Mouse (Mus musculus) lung, postnatal 0 days (tissue): ENCODE data around the gene Catsper1. TPM values are rescaled to one million over a fixed set of nuclear protein-coding genes. Genes with fewer than 3 reads are reported as not detected.

Experiments used
- ATAC-seq: fragments of 200-750 bp; cut with Nextera tagmentation; 2 replicates; pipeline ENCODE4 v1.8.0; 2017; ENCODE audit warnings: moderate library complexity
- DNase-seq: peaks from one replicate; pipeline ENCODE4 v3.0.0-alpha.2; 2016; ENCODE audit warnings: low spot score
- H3K27ac ChIP-seq: fragments of 300-500 bp; sonication (generic); 2 replicates; pipeline ENCODE4 v1.5.1; 2014; ENCODE audit warnings: antibody characterized with exemption, mild to moderate bottlenecking, low read length, mixed read lengths
- H3K27me3 ChIP-seq: fragments of 300-500 bp; sonication (generic); replicated peaks from 2 replicates; pipeline ENCODE4 v1.6.1; 2014; ENCODE audit warnings: low read length, mixed read lengths; ENCODE audit not compliant: insufficient read depth
- H3K36me3 ChIP-seq: fragments of 300-500 bp; sonication (generic); 2 replicates; pipeline ENCODE4 v1.6.1; 2014; ENCODE audit warnings: low read length, mixed read lengths; ENCODE audit not compliant: insufficient read depth
- H3K4me1 ChIP-seq: fragments of 300-500 bp; sonication (generic); 2 replicates; pipeline ENCODE4 v1.6.1; 2014; ENCODE audit warnings: antibody characterized with exemption, low read depth, low read length, mixed read lengths; ENCODE audit not compliant: insufficient read depth
- H3K4me2 ChIP-seq: fragments of 300-500 bp; sonication (generic); replicated peaks from 2 replicates; pipeline ENCODE4 v1.6.1; 2014; ENCODE audit warnings: low read depth, mild to moderate bottlenecking, low read length, moderate library complexity, mixed read lengths
- H3K4me3 ChIP-seq: fragments of 300-500 bp; sonication (generic); 2 replicates; pipeline ENCODE4 v1.5.1; 2014; ENCODE audit warnings: low read depth, low read length
- H3K9ac ChIP-seq: fragments of 300-500 bp; sonication (generic); replicated peaks from 2 replicates; pipeline ENCODE4 v1.6.1; 2014; ENCODE audit warnings: low read depth, mild to moderate bottlenecking
- H3K9me3 ChIP-seq: fragments of 300-500 bp; sonication (generic); 2 replicates; pipeline ENCODE4 v1.6.1; 2016; ENCODE audit warnings: low read length, mixed read lengths
- CTCF ChIP-seq: IDR thresholded peaks from 2 replicates; pipeline ENCODE4 v1.5.1; 2016; ENCODE audit warnings: antibody characterized with exemption, mild to moderate bottlenecking
- EP300 ChIP-seq: IDR thresholded peaks from 2 replicates; pipeline ENCODE4 v1.6.1; 2016; ENCODE audit warnings: antibody characterized with exemption, mild to moderate bottlenecking, control low read depth
- WGBS: fragments of 180-500 bp; shearing (Covaris S2); extraction: QIAGEN DNeasy Blood & Tissue Kit; methylation state at CpG from one replicate; pipeline ENCODE4 v1.1.7; 2014; 5-methylcytosine and 5-hydroxymethylcytosine counted together
- polyA plus RNA-seq: library from polyadenylated mRNA; unstranded; fragments of >200 nt; fragmentation: Nextera tagmentation; extraction: Ambion mirVana; gene quantifications from 2 replicates; pipeline ENCODE4 v1.2.1, GENCODE M21; 2015

The Catsper1 gene
- polyA plus RNA-seq, 1 experiment from 2014 or later = not detected

DNA sequence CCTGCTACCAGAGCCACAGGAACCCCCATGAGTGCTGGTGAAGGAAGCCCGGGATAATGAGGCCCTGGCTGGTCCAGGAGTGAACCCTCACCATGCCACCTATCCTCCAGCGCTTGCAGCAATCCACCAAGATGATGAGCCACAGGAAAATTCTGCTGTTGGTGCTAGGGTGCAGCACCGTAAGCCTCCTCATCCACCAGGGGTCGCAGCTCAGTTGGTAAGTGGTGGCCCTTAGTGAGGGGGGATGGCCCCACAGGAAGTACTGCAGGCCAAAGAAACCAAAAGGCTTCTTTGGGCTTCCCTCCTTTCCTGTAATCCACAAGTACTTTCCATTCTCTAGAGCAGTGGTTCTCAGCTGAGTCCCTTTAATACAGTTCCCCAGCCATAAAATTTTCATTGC is 33.1 kb upstream of the Catsper1 start:
- DNase-seq (peak; percentile 53), ATAC-seq (peak; percentile 46; the same call in 1 of the 2 replicates)
- Histone ChIP-seq H3K27me3 (no peaks in the 10 kb centered on the region), H3K4me3 (no peak overlapping the region), H3K4me2 (no peak overlapping the region), H3K27ac (no peak overlapping the region), H3K36me3 (no peaks in the 10 kb centered on the region), H3K9me3 (no peaks in the 10 kb centered on the region), H3K9ac (no peak overlapping the region), H3K4me1 (0 out of 2 replicates have a peak, but pooled peaks cover 3% of the 10 kb centered on the region)
- WGBS = 12% methylated on average over 4 of the region's 4 CpGs
- peak; percentile 77 for TF ChIP-seq CTCF
- no peak for TF ChIP-seq EP300

DNA sequence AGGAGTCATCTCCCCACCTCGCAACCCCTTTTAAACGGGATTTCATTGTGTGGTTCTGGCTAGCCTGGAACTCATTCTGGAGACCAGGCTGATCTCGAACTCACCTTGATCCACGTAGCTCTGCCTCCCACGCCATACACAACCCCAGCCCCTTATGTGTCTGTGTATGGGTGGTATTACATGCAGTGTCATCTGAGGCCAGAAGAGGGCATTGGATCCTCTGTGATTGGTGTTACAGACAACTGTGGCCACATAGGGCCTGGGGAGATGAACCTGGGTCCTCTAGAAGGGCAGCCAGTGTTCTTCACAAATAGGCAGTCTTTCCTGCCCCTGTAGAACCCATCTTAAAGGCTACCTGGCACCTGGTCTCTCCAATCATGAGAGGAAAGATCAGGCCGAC is 29.3 kb upstream of the Catsper1 start:
- no peaks in the 10 kb centered on the region for H3K27me3 ChIP-seq
- no peak for ATAC-seq
- H3K4me3 ChIP-seq = no peak overlapping the region
- H3K27ac ChIP-seq = no peak overlapping the region
- H3K4me1 ChIP-seq = no peaks in the 10 kb centered on the region
- no peak overlapping the region for H3K4me2 ChIP-seq
- 82% methylated on average over 6 of the region's 6 CpGs for WGBS
- TF ChIP-seq EP300 (no peak), CTCF (peak; percentile 46)
- no peaks in the 10 kb centered on the region for H3K36me3 ChIP-seq
- DNase-seq = no peak
- H3K9me3 ChIP-seq = no peaks in the 10 kb centered on the region
- no peak overlapping the region for H3K9ac ChIP-seq

- Histone ChIP-seq H3K9ac (no peak overlapping the region), H3K27ac (no peak overlapping the region), H3K9me3 (no peaks in the 10 kb centered on the region), H3K4me2 (peak overlapping the region; percentile 39), H3K36me3 (no peaks in the 10 kb centered on the region), H3K4me3 (no peak overlapping the region), H3K27me3 (no peaks in the 10 kb centered on the region), H3K4me1 (no peaks in the 10 kb centered on the region)
- DNase-seq = no peak
- no peak for ATAC-seq
- 43% methylated on average over 98 of the region's 98 CpGs for WGBS
- TF ChIP-seq EP300 = no peak
- TF ChIP-seq CTCF = no peak
These were observed 28.4 kb upstream of the Catsper1 start for GRCm38 (mm10) chr19:5306968-5307734.

GRCm38 (mm10) chr19:5309025-5309424 is 26.5 kb upstream of the Catsper1 start:
- Histone ChIP-seq H3K9ac (no peak overlapping the region), H3K9me3 (no peaks in the 10 kb centered on the region), H3K4me2 (no peak overlapping the region), H3K27me3 (no peaks in the 10 kb centered on the region), H3K27ac (no peak overlapping the region), H3K4me1 (no peaks in the 10 kb centered on the region), H3K36me3 (no peaks in the 10 kb centered on the region), H3K4me3 (no peak overlapping the region)
- DNase-seq = peak; percentile 27
- 84% methylated on average over 7 of the region's 7 CpGs for WGBS
- no peak for ATAC-seq
- TF ChIP-seq CTCF (no peak), EP300 (no peak)

DNA sequence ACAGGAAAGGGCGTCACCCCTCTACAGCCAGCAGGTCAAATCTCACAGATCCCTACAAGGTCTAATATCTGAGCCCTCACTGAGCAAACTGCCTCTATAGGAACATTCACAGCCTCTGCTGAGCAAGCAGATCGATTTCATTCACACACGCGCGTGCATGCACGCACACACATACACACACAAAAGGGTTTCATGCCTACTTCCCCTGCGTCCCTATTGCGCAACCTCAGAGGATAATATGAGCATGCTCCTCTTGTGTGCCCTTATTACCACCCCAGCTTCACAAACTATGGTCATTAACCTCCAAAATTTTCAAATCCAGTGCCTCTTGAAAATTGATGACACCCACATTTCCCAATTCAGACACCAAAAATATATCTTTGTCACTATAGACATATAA is 22.4 kb upstream of the Catsper1 start:
- 87% methylated on average over 8 of the region's 8 CpGs for WGBS
- no peak for DNase-seq
- Histone ChIP-seq H3K9me3 (no peaks in the 10 kb centered on the region), H3K27ac (no peak overlapping the region), H3K27me3 (no peaks in the 10 kb centered on the region), H3K36me3 (no peaks in the 10 kb centered on the region), H3K4me1 (no peaks in the 10 kb centered on the region), H3K4me3 (no peak overlapping the region), H3K9ac (no peak overlapping the region), H3K4me2 (no peak overlapping the region)
- TF ChIP-seq CTCF = no peak
- no peak for TF ChIP-seq EP300
- ATAC-seq = no peak

DNA sequence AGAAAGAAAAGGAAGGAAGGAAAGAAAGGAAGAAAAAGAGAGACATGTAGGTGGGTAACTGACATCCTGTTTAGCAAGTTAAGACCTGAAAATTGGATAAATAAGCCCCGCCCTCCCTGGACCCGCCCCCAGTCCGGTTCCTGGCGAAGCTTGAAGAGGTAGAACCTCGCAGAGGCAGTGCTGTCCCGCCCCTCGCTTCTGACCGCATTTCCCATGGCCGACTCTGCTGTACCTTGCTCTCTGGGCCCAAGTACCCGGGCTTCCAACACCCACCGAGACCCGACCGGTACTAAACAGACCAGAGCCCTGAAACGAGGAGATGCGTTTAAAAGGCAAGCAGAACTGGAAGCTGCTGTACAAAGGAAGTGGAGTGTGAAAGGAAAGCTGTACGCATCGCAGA is 11.7 kb upstream of the Catsper1 start:
- H3K4me3 ChIP-seq = no peak overlapping the region
- H3K36me3 ChIP-seq = no peaks in the 10 kb centered on the region
- WGBS = 54% methylated on average over 17 of the region's 17 CpGs
- H3K4me1 ChIP-seq = no peaks in the 10 kb centered on the region
- DNase-seq (no peak), ATAC-seq (no peak)
- H3K27ac ChIP-seq = no peak overlapping the region
- H3K27me3 ChIP-seq = no peaks in the 10 kb centered on the region
- TF ChIP-seq EP300 (no peak), CTCF (no peak)
- no peak overlapping the region for H3K4me2 ChIP-seq
- H3K9ac ChIP-seq = no peak overlapping the region
- no peaks in the 10 kb centered on the region for H3K9me3 ChIP-seq
